In genomic region chr2:61470064-61470463, GRCm38 (mm10) we compare ENCODE assay signal across 27 mouse cellular contexts.
A peak's percentile ranks its signal among the peaks of the same experiment; 100 is the strongest.
DNase-seq lines count a peak whose midpoint lies in the region; ATAC-seq and TF ChIP-seq lines count a peak whose summit lies in the region.
"Had no signal": no experiment of that assay in that cellular context is flagged by ENCODE, and none has a peak within 500 bp of the region (broad histone marks: within the 10 kb centered on the region; RNA-seq: fewer than 3 reads in every experiment).

No protein-coding gene starts in this region.

- no peak for DNase-seq in MEL (ENCODE audit: low read depth, low spot score)
- DNase-seq in c-Kit-positive CD71-positive TER-119-positive erythroid progenitor cells, embryonic 14.5 days (ENCODE audit: low spot score) = peak; percentile 10
- DNase-seq in gastrocnemius, postnatal 14 days = no peak
- DNase-seq in cerebellum, adult 9-11 months = no peak
- DNase-seq: adrenal gland, adult 8-10 months; adrenal gland, postnatal 25 days; cerebellum, adult 18-20 months; cerebellum, adult 9-10 months; cerebellum, postnatal 25 days; forebrain, postnatal 0 days; gastrocnemius, adult 2 months; gastrocnemius, postnatal 25 days; heart, adult 18-20 months; heart, postnatal 10 days; heart, postnatal 36 days had no signal

- H3K9me3 ChIP-seq in MEL (replicated peaks; ENCODE audit: insufficient read depth, low read length) = no peaks in the 10 kb centered on the region
- H3K9me3 ChIP-seq in liver, embryonic 15.5 days (replicated peaks) = no peaks in the 10 kb centered on the region
- H3K9me3 ChIP-seq in midbrain, embryonic 13.5 days = no peaks in the 10 kb centered on the region
- H3K9me3 ChIP-seq: embryonic facial prominence, embryonic 12.5 days; embryonic facial prominence, embryonic 15.5 days; heart, embryonic 12.5 days; heart, embryonic 15.5 days; hindbrain, embryonic 10.5 days; hindbrain, embryonic 13.5 days had no signal

- intact Hi-C loops in gastrocnemius, postnatal 14 days (cut with DNase I; ENCODE audit: low total_unique reads) = no loop called here

- peaks cover 0 to 18% of the 10 kb centered on the region in 2 experiments; a peak in 2 of 4 replicates for H3K36me3 ChIP-seq in MEL (ENCODE audit: control insufficient read depth in 1 of 2, insufficient read depth in 2 of 2, low read length in 2 of 2)
- no peaks in the 10 kb centered on the region for H3K36me3 ChIP-seq in liver, embryonic 15.5 days (replicated peaks)
- H3K36me3 ChIP-seq in midbrain, embryonic 13.5 days = no peaks in the 10 kb centered on the region
- H3K36me3 ChIP-seq: embryonic facial prominence, embryonic 12.5 days; embryonic facial prominence, embryonic 15.5 days; heart, embryonic 12.5 days; heart, embryonic 15.5 days; hindbrain, embryonic 10.5 days; hindbrain, embryonic 13.5 days had no signal

- no peak overlapping the region for H3K4me3 ChIP-seq in MEL (ENCODE audit: control insufficient read depth in 1 of 2, insufficient read depth in 1 of 2, low read depth in 2 of 2, low read length in 2 of 2)
- no peak overlapping the region for H3K4me3 ChIP-seq in liver, embryonic 15.5 days (replicated peaks)
- H3K4me3 ChIP-seq in midbrain, embryonic 13.5 days (replicated peaks) = no peak overlapping the region
- H3K4me3 ChIP-seq: embryonic facial prominence, embryonic 12.5 days; embryonic facial prominence, embryonic 15.5 days; gastrocnemius, adult 2 months; heart, embryonic 12.5 days; heart, embryonic 15.5 days; hindbrain, embryonic 10.5 days; hindbrain, embryonic 13.5 days had no signal

- no peak overlapping the region for H3K9ac ChIP-seq in MEL (ENCODE audit: control insufficient read depth, low read depth, low read length, poor library complexity, severe bottlenecking)
- no peak overlapping the region for H3K9ac ChIP-seq in liver, embryonic 15.5 days
- no peak overlapping the region for H3K9ac ChIP-seq in midbrain, embryonic 13.5 days (replicated peaks)
- H3K9ac ChIP-seq: embryonic facial prominence, embryonic 12.5 days; embryonic facial prominence, embryonic 15.5 days; forebrain, postnatal 0 days; heart, embryonic 12.5 days; heart, embryonic 15.5 days; hindbrain, embryonic 13.5 days had no signal

- TF ChIP-seq POLR2A in MEL (IDR thresholded peaks at IDR 0.05; ENCODE audit: control insufficient read depth in 1 of 2, insufficient read depth in 1 of 2, low read depth in 1 of 2, low read length in 2 of 2, poor library complexity in 1 of 2) = no peak

- ATAC-seq in liver, embryonic 15.5 days (ENCODE audit: insufficient read depth) = 0 out of 2 replicates have a peak, but pooled peaks have one; percentile 40
- ATAC-seq in midbrain, embryonic 13.5 days = no peak
- ATAC-seq: activated CD4-positive, CD25-positive, alpha-beta regulatory T cell, adult 4 months; CD4-positive, CD25-positive, alpha-beta regulatory T cell, adult 4 months; forebrain, embryonic 14.5 days; forebrain, postnatal 0 days; hindbrain, embryonic 16.5 days had no signal

- TF ChIP-seq EP300 in MEL (IDR thresholded peaks at IDR 0.05; ENCODE audit: low read depth in 1 of 2, low read length in 2 of 2) = no peak

- TF ChIP-seq RAD21 in MEL (IDR thresholded peaks at IDR 0.05; ENCODE audit: low read depth, low read length) = no peak

- H3K4me2 ChIP-seq in liver, embryonic 15.5 days = peak overlapping the region; percentile 7; the same call in 1 of the 2 replicates
- no peak overlapping the region for H3K4me2 ChIP-seq in midbrain, embryonic 13.5 days (replicated peaks)
- H3K4me2 ChIP-seq: embryonic facial prominence, embryonic 12.5 days; embryonic facial prominence, embryonic 15.5 days; heart, embryonic 12.5 days; heart, embryonic 15.5 days; hindbrain, embryonic 13.5 days had no signal

- H3K4me1 ChIP-seq in MEL (ENCODE audit: control insufficient read depth in 1 of 2, insufficient read depth in 2 of 2, low read length in 2 of 2) = peaks cover 6 to 9% of the 10 kb centered on the region in 2 experiments
- H3K4me1 ChIP-seq in liver, embryonic 15.5 days (replicated peaks) = peaks cover 4% of the 10 kb centered on the region
- no peaks in the 10 kb centered on the region for H3K4me1 ChIP-seq in midbrain, embryonic 13.5 days (replicated peaks)
- H3K4me1 ChIP-seq: embryonic facial prominence, embryonic 12.5 days; embryonic facial prominence, embryonic 15.5 days; heart, embryonic 12.5 days; hindbrain, embryonic 10.5 days; hindbrain, embryonic 13.5 days had no signal

- TF ChIP-seq CTCF in MEL (IDR thresholded peaks at IDR 0.05 in 2 of 3, conservative IDR thresholded peaks at IDR 0.05 in 1 of 3; ENCODE audit: control insufficient read depth in 1 of 3, insufficient read depth in 1 of 3, low read depth in 2 of 3, low read length in 3 of 3, poor library complexity in 1 of 3, severe bottlenecking in 1 of 3) = no peak

- no peaks in the 10 kb centered on the region for H3K79me2 ChIP-seq in MEL (ENCODE audit: control insufficient read depth, insufficient read depth, low read length, poor library complexity)

- H3K27ac ChIP-seq in MEL (ENCODE audit: control insufficient read depth, low read depth, low read length) = peak overlapping the region; percentile 48
- 0 out of 2 replicates have a peak overlapping the region, but pooled peaks have one; percentile 15 for H3K27ac ChIP-seq in liver, embryonic 15.5 days (replicated peaks)
- no peak overlapping the region for H3K27ac ChIP-seq in midbrain, embryonic 13.5 days
- H3K27ac ChIP-seq: embryonic facial prominence, embryonic 12.5 days; embryonic facial prominence, embryonic 15.5 days; gastrocnemius, adult 2 months; heart, embryonic 15.5 days; hindbrain, embryonic 10.5 days; hindbrain, embryonic 13.5 days had no signal

- no peaks in the 10 kb centered on the region; a peak in 1 of 4 replicates for H3K27me3 ChIP-seq in MEL (ENCODE audit: control insufficient read depth in 1 of 2, insufficient read depth in 2 of 2, low read length in 2 of 2)
- H3K27me3 ChIP-seq in liver, embryonic 15.5 days = no peaks in the 10 kb centered on the region
- no peaks in the 10 kb centered on the region for H3K27me3 ChIP-seq in midbrain, embryonic 13.5 days
- H3K27me3 ChIP-seq: embryonic facial prominence, embryonic 12.5 days; embryonic facial prominence, embryonic 15.5 days; heart, embryonic 12.5 days; heart, embryonic 15.5 days; hindbrain, embryonic 13.5 days had no signal

TF ChIP-seq in MEL, 35 proteins besides CTCF, POLR2A, EP300 and RAD21:
- TF ChIP-seq SIN3A (IDR thresholded peaks at IDR 0.05; ENCODE audit: low read length) (no peak), TBP (IDR thresholded peaks at IDR 0.05; ENCODE audit: low read depth, low read length) (no peak), USF2 (IDR thresholded peaks at IDR 0.05; ENCODE audit: borderline replicate concordance in 1 of 2, insufficient read depth in 1 of 2, low read depth in 1 of 2, low read length in 2 of 2) (no peak), MAFK (IDR thresholded peaks at IDR 0.05; ENCODE audit: borderline replicate concordance, low read depth, low read length) (no peak), NRF1 (IDR thresholded peaks at IDR 0.05; ENCODE audit: insufficient read depth, low read depth, low read length, poor library complexity, severe bottlenecking) (no peak), MYB (IDR thresholded peaks at IDR 0.05; ENCODE audit: low read depth, low read length) (no peak), CHD1 (IDR thresholded peaks at IDR 0.05; ENCODE audit: low read depth, low read length) (no peak), POLR2AphosphoS5 (IDR thresholded peaks at IDR 0.05; ENCODE audit: borderline replicate concordance, low read depth, low read length) (no peak), ZC3H11A (IDR thresholded peaks at IDR 0.05; ENCODE audit: low read depth, low read length) (no peak), TCF12 (IDR thresholded peaks at IDR 0.05; ENCODE audit: low read depth, low read length) (no peak), KAT2A (conservative IDR thresholded peaks at IDR 0.05; ENCODE audit: low read depth, low read length) (no peak), USF1 (IDR thresholded peaks at IDR 0.05; ENCODE audit: low read depth, low read length) (no peak), TAL1 (IDR thresholded peaks at IDR 0.05; ENCODE audit: low read length) (no peak)
